Mouse (Mus musculus): ENCODE measurements around the gene Ugt2a1.
"Not testable (repeated sequence)": the region's sequence is repeated elsewhere in the genome, so short reads cannot be mapped to it uniquely, and the experiment has no call there.

Ugt2a1 gene

DNA sequence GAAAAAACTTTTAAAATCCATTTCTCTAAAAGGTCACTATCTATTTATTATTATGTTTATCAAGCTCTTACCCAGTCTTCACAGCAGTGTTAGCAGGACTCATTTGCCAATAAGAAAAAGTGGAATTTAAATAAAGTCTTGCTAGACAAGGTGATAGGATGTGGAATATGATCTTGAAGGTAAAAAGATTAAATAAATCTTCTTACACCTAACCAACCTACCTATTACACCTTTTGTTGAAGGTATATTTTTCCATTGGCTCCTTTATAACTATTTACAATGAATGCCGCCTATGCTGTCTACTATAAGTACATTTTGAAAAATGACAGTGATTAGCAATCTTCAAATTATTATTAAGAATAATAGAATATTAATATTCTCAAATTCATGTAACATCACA lies at the start of gene Ugt2a1:
Gene Ugt2a1, minus strand, starts transcription at position 101 of the 400 bp plus-strand sequence.
- DNase-seq (ENCODE audit: extremely low spot score, low read depth, low spot score) = no peak

- DNase-seq (ENCODE audit: extremely low spot score, low read depth, low spot score) = no peak
Measured at GRCm38 (mm10) chr5:87538111-87538510, 47.4 kb upstream of the Ugt2a1 start, which contains the start of gene Sult1b1. Gene Sult1b1 (minus strand): TSS chr5:87538195.

- no peak for DNase-seq (ENCODE audit: extremely low spot score, low read depth, low spot score)
Measured at GRCm38 (mm10) chr5:87535994-87536644, 45.4 kb upstream of the Ugt2a1 start.

DNA sequence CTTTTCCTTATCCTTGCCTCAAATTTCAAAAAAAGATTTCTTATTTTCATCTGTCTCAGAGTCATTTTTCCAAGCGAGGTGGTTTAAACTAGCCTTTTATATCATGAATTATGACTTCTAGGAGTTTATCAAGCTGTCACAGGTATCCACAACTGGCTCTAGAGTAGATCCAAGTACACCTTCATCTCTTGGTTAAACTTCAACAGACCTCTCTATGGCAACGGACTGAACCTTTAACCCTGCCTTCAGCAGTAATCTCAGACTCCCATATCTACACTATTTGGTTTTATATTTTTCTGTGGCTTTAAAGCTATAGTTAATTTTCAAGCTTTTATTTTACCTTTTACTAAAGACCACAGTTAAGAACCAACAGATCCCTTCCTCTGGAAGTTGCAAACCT lies 41.6 kb upstream of the Ugt2a1 start:
- no peak for DNase-seq (ENCODE audit: extremely low spot score, low read depth, low spot score)

GRCm38 (mm10) chr5:87523561-87523960 lies 32.9 kb upstream of the Ugt2a1 start:
- not testable (repeated sequence) for DNase-seq (ENCODE audit: extremely low spot score, low read depth, low spot score)

GRCm38 (mm10) chr5:87505776-87506458 lies 15.2 kb upstream of the Ugt2a1 start:
- no peak for DNase-seq (ENCODE audit: extremely low spot score, low read depth, low spot score)

DNA sequence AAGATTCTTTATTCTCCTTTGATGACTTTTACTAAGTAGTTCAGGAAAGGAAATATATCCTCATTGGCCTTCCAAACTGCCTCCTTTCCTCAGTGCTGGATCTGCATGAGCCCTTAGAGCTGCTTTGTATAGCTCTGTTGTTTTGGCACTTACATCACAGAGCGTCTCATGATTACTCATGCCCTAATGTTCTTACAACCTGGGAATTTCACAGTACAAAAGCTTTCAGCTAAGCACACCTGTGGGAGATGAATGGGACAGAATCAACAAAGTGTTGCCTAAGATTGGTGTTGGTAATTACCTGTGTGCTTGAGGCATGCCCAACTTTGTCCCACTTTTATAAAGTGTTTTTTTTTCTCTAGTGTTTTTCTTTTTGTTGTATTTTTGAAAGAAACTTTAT lies 12.0 kb upstream of the Ugt2a1 start:
- no peak for DNase-seq (ENCODE audit: extremely low spot score, low read depth, low spot score)

DNA sequence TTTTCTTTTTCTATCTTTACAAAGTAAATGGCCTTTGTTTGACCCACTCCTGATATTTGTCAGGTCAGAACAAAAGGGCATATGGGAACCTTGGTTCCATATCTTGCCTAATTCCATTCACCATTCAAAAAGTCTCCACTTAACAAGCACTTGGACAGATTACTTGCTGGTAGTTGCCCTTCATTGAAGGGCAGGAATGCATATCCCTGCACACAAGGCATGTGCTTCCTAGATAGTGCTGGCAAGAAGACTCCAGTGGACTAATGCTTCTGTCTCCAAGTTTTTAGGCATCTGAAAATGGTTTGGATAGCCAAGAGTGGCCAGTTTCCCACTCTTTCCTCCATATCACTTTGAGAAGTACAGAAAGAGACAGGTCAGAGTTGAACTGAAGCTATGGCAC lies 8.7 kb upstream of the Ugt2a1 start:
- no peak for DNase-seq (ENCODE audit: extremely low spot score, low read depth, low spot score)

DNA sequence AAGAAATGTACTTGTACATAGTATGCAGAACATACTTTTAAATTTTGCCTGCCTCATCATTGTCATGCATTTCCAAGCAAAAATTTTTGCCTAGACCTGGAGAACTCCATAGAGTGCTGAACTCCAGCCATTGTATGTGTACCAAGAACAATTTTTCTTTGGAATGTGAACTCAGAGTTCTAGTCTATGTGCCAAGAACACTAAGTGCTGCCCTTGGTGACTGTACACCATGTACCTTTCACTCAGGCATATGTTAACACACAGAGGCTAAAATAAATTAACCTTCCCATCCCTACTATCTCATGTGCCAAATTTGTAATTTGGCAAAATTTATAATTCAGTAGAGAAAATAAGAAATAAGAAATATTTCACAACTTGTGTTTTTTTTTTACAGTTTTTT lies 8.3 kb upstream of the Ugt2a1 start:
- DNase-seq (ENCODE audit: extremely low spot score, low read depth, low spot score) = no peak

DNA sequence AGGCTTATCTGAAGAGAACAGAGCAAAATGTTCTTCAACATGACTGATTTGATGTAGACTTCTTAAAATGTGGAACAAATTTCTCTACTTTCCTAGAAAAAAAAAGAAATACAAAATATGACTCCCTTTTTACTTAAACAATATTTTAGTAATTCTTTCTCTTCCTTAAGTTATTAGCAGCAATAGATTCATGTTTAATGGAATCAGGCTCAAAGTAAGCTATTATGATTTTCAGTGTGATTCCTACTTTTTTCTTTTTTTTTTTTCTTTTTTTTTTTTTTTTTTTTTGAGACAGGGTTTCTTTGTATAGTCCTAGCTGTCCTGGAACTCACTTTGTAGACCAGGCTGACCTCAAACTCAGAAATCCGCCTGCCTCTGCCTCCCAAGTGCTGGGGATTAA lies 4.0 kb downstream of the Ugt2a1 start, which contains the start of gene Gm43638:
Gene Gm43638, minus strand, starts transcription at position 101 of the 400 bp plus-strand sequence.
- DNase-seq (ENCODE audit: extremely low spot score, low read depth, low spot score) = not testable (repeated sequence)

- no peak for DNase-seq (ENCODE audit: extremely low spot score, low read depth, low spot score)
Measured at GRCm38 (mm10) chr5:87482160-87482559, 8.5 kb downstream of the Ugt2a1 start, which contains the start of gene Ugt2a2. Gene Ugt2a2 (minus strand): TSS chr5:87482260.

GRCm38 (mm10) chr5:87458810-87459209 lies 31.9 kb downstream of the Ugt2a1 start:
- no peak for DNase-seq (ENCODE audit: extremely low spot score, low read depth, low spot score)

DNA sequence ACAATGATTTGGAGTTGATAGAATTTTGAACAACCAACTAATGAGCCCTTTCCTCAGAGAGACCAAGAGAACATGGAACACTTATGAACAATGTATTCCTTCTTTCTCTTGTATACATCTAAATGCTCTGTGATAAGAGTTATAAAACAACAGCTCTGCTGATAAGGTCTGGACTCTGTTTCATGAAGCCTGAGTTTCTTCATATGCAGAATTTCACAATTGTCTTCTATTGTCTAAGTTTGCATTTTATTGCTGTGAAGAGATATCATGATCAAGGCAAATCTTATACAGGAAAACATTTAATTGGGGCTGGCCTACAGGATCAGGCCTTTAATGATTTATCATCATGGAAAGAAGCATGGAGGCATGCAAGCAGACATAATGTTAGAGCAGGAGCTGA lies 33.0 kb downstream of the Ugt2a1 start:
- DNase-seq (ENCODE audit: extremely low spot score, low read depth, low spot score) = no peak

GRCm38 (mm10) chr5:87456216-87456850 lies 34.3 kb downstream of the Ugt2a1 start:
- no peak for DNase-seq (ENCODE audit: extremely low spot score, low read depth, low spot score)

DNA sequence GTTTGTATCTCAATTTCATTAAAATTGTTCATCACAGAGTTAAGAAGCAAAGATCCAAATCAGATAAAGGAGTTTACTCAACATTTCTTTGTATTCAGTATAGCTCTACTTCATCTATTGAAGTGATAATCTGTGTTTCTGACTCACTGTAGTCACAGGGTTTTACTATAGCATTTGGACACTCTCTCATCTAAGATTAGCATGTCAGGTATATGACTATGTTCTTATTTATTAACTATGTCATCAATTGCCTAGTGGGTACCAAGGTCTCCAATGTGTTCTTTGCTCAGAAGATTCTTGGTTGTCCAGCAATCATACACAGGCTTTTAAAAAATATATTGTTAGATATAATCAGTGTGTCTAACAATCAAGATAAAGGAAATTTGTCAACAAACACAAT lies 35.2 kb downstream of the Ugt2a1 start:
- no peak for DNase-seq (ENCODE audit: extremely low spot score, low read depth, low spot score)

DNA sequence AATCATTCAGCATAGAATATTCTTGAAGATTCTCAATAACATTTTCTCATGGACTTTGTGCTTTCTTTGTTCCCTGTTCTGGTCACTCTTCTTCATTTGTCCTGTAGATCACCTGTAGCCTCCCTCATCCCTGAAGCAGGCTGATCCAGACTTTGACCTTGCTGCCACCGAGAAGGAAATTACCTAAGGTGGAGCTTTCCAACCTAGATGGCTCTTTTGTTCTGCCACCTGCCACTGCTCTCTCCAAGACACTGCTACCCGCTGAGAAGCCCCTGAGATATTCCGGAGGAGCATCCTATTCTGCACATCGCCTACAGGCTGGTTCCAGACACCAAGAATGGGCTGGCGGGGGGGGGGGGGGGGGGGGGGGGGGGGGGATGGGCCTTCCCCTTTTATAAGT lies 38.2 kb downstream of the Ugt2a1 start:
- DNase-seq (ENCODE audit: extremely low spot score, low read depth, low spot score) = not testable (repeated sequence)

DNA sequence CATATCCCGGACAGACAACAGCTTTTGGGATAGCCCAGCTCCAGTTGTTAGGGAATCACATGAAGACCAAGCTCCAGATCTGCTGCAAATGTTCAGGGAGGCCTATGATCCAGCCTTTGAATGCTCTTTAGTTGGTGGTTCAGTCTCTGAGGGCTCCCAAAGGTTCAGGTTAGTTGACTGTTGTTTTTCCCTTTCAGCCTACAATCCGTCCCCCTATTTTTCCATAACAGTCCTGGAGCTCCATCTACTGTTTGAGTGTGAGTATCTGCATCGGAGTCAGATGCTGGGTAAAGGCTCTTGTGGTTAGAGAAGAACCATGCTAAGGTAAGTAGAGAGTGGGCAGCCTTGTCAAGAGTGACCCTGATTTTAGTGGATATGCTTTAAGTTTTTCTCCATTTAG lies 54.4 kb downstream of the Ugt2a1 start:
- no peak for DNase-seq (ENCODE audit: extremely low spot score, low read depth, low spot score)

- no peak for DNase-seq (ENCODE audit: extremely low spot score, low read depth, low spot score)
Measured at GRCm38 (mm10) chr5:87425676-87426075, 65.0 kb downstream of the Ugt2a1 start.

DNA sequence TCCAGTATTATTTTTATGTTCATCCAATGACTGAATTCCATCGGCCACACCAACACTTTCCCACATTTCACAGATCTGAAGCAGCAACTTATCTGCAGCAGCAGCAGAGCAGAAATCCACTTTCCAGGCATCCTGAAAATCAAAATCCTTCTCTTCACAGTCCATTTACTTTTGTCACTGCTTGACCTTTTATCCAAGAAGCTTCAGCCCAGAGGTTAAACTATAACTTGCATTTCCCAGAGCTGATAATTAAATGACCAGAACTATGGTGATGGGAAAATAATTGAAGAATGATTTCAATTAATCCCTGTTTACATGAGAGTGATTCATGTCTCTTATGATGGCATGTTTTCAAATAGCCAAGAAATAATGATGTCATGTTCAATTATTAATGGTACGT lies 66.6 kb downstream of the Ugt2a1 start, which contains the start of gene Ugt2b38:
Gene Ugt2b38, minus strand, starts transcription at position 163 of the 400 bp plus-strand sequence.
- not testable (repeated sequence) for DNase-seq (ENCODE audit: extremely low spot score, low read depth, low spot score)

Measured in hindlimb bud, embryonic 11.5 days (tissue).